Mouse (Mus musculus) 3T3-L1 (cell line): Measurements from ENCODE around the gene Slc37a3.

ENCODE experiments used
- DNase-seq: peaks from one replicate; pipeline ENCODE4 v3.0.0-alpha.2; 2015; ENCODE audit warnings: low read depth, low spot score

Gene Slc37a3

DNA sequence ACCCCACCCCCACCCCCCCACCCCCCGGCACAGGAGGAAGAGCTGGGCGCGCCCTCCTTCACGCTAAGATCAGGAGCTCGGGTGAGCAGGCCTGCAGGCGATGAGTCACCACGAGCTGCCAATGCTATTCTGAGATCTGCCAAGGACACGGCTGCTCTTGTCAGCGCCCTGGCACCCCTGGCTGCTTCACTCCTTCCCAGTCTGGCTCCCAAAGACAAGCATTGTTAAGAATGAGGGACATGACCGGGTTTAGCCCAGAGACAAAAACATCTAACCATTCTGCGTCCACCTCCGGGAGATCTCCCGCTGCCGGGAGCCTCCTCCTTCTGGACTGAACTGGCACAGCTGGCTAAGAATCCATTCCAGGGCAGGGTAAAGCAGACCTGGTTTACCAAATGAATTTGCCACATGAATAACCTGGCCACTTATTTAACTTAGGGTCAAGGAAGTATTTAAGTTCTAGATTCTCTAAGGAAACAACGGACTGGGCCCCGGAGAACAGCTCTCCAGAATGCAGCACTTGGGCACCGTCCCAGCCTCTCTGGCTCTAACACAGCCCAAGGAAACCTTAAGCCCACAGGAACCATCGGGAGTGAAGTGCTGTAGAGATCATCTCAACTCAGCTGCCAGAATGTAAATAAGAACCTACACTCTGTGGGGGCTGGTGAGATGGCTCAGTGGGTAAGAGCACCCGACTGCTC is 58.3 kb downstream of the Slc37a3 start:
- DNase-seq: peak; percentile 97

- DNase-seq: peak; percentile 69
These were observed 58.9 kb downstream of the Slc37a3 start for GRCm38 (mm10) chr6:39318631-39319010.

GRCm38 (mm10) chr6:39317854-39318630 is 59.4 kb downstream of the Slc37a3 start:
- DNase-seq: no peak

- no peak for DNase-seq
These were observed 61.4 kb downstream of the Slc37a3 start for GRCm38 (mm10) chr6:39316089-39316488.

GRCm38 (mm10) chr6:39314461-39314860 is 63.0 kb downstream of the Slc37a3 start:
- DNase-seq: peak; percentile 40

DNA sequence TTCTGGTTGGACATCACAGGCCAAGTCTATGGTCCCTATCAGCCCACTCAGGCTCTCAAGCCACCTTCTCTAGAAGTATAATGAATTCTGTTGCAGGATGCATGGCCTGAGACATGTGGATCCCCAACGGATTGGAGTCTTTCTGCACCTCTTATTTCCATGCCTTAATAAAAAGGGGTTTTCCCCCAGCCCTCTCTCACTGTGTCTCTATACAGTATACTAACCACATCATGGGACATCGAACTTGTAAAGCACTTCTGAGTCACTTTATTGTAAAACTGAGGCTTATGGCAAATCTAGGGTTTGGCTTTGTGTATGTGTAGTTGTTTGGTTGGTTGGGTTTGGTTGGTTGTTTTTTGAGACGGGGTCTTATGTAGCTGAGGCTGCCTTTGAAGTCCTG is 65.7 kb downstream of the Slc37a3 start:
- DNase-seq: no peak

DNA sequence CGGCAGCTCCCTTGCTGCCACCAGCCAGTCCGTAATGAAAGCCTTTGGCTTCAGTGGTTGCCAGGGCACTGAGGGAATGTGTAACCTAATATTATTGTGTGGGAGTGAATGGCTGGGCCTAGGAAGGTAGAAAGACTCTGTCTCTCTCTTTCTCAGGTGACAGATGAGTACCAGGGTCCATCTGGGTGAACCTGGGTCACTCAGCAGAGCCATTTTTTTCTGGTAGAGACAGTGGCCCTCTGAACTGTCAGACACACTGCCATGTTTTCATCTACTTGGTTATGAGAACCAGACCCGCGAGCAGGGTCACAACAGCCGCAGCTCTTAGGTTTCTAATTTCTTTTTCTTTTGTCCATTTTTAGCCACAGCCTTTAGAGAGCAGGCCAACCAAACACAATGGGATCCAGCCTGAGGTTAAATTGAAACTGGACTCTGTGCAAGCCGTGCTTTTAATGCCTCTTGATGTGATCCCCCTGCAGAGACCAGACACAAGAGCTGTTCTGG is 73.1 kb downstream of the Slc37a3 start:
- DNase-seq: no peak

- peak; percentile 93 for DNase-seq
These were observed 76.0 kb downstream of the Slc37a3 start for GRCm38 (mm10) chr6:39301484-39301883.

- peak; percentile 25 for DNase-seq
These were observed 80.4 kb downstream of the Slc37a3 start for GRCm38 (mm10) chr6:39297079-39297478.

- no peak for DNase-seq
These were observed 81.0 kb downstream of the Slc37a3 start for GRCm38 (mm10) chr6:39296474-39296873.

DNA sequence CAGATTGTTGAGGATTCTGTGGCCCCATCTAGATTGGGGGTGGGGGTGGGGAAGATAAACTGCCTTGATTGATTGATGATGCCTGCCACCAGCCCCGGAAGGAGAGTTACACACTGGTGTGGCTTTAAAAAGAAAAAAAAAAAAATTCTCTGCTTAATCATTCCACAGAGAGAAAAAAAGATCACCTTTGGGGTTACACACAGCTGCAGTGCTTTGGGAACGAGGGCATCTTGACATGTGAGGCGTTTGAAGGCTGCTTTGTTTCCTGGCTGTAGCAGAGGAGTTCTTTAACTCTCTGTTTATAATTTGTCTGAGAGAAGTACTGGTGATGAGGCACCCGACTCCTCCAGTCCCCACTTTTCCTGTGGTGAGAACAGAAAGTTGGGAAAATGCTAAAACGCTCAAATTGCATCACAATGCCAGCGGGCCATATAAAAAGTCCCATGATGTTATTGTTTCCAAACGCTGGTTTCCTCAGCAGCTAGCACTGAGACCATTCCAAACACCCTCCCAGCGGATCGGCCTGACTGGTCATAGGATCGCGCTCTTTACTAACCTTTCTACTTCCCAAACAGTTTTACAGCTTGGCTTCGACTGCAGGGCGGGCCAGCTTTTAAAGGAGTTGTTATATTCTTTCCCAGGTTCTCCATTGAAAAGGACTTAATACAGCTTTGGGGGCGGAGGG is 81.6 kb downstream of the Slc37a3 start:
- DNase-seq: no peak

- no peak for DNase-seq
These were observed 87.8 kb downstream of the Slc37a3 start for GRCm38 (mm10) chr6:39289721-39290120.

- no peak for DNase-seq
These were observed 89.7 kb downstream of the Slc37a3 start for GRCm38 (mm10) chr6:39287782-39288181.

- DNase-seq: no peak
These were observed 90.8 kb downstream of the Slc37a3 start for GRCm38 (mm10) chr6:39286732-39287083.

GRCm38 (mm10) chr6:39286053-39286731 is 91.3 kb downstream of the Slc37a3 start:
- peak; percentile 56 for DNase-seq

DNA sequence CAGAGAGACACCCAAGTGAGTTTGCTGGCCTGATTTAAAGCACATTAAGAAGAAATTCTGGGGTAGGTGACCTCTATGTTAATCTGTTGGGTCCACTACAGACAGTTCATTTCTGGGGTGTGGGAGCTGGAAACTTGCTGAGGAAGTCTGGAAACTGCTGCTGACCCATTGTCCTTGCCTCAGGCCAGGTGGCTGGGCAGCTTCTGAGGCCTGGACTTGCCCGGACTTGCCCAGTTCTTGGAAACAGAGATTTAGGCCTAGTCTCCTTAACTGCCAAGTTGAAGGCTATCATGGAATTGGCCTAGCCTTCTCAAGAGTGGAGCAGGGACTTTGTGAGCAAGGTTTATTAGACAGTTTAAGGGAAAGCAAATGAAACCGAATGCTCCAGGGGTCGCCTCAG is 92.6 kb downstream of the Slc37a3 start:
- no peak for DNase-seq
